Mouse (Mus musculus) left cerebral cortex, adult 2 months (tissue): ENCODE measurements at regions not wholly inside any gene's neighbourhood (a gene's known extent, or its start where the extent isn't known, plus 50 kb on each side); places are given as distances from the start of the nearest gene placed in this dataset.

Source experiments
- DNase-seq, 2 experiments: peaks; one replicate each; pipeline ENCODE4 v3.0.0; 2021 to 2022; ENCODE audit warnings: low spot score in 2 of 2, mixed read lengths in 1 of 2; ENCODE audit errors: extremely low spot score in 1 of 2
- H3K27ac ChIP-seq: fragments of 200-600 bp; 2 replicates; pipeline ENCODE4 v1.8.1; 2022
- H3K4me3 ChIP-seq: fragments of 200-600 bp; 2 replicates; pipeline ENCODE4 v1.8.1; 2022
- CTCF ChIP-seq: fragments of 200-600 bp; IDR thresholded peaks from 2 replicates; pipeline ENCODE4 v1.8.1; 2022; ENCODE audit warnings: antibody characterized with exemption, mild to moderate bottlenecking, moderate library complexity
- intact Hi-C: fragments of 180-260 bp; cut with DNase I; formaldehyde crosslinking; loops from one replicate; pipeline ENCODE4 v1.15.1; 2025

DNA sequence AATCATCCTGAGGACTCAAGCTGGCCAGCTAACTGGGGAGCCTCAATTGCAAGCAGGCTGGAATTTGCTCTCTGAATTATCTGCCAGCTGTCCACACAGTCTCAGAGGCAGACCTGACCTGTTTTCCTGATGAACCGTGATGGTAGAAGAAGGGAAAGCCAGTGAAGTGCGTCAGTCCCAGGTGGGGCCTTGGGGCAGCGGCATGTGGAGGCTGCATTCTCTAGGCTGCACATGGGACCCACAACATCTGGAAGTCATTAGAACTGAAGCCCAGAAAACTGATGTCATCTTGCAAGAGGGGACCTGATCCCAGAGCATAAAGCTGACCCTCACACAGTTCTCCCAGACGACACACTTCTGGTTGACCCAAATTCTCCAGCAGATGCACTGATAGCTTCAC, 84.6 kb upstream of the Dusp10 start:
- intact Hi-C loops, result no loop called here
- Histone ChIP-seq H3K4me3 (no peak overlapping the region), H3K27ac (no peak overlapping the region)
- TF ChIP-seq CTCF, result no peak
- no peak for DNase-seq

DNA sequence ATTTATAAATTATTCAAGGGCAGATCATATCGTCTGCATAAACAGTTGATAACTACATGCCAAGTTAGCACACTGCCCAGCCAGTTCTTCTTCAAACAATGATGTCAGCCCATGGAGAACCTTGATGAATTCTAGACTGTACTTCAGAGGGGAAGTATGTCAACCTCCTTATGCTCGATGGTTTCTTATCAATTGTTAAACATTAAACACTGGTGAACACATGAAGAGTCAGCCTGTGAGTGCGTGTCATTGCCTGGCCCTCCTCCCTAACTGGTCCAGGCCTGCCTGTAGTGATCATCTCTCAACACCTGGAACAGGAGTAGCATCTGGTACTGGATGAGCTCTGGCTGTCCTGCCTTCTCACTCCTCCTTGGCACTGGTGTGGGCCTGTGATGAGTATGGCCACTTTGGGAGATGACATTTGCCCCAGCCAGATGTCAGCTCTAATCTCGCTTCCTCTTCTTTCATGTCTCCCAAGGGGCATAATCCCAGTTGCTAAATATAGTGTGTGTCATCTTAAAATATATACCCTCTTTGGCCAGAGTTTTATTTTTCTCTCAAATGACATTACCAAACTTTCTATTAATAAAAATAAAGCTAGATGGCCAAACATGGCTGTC, 82.6 kb upstream of the Dusp10 start:
- H3K27ac ChIP-seq, result no peak overlapping the region
- intact Hi-C loops, result no loop called here
- DNase-seq, result no peak

DNA sequence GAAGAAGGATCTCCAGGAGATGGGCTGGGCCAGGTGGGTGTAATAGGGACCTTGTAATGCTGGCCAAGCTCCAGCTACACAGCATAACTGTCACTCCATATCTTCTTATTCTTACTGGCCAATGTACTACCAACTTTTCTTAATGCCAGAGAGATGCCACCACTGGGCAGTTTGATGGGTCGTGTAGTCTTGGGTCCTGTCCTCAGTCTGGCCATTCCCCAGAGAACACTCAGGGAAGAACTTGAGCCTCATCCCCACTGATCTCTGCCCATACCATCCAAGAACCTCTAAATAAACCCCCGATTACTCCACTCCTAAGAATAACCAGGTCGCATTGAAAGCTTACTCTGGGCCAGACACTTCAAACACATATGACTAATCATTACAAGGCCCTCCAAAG, 82.0 kb upstream of the Dusp10 start:
- DNase-seq, result no peak
- no peak for TF ChIP-seq CTCF
- H3K4me3 ChIP-seq, result no peak overlapping the region
- intact Hi-C loops, result no loop called here
- no peak overlapping the region for H3K27ac ChIP-seq

More for the DNA sequence above, 82.6 kb upstream of the Dusp10 start:
- TF ChIP-seq CTCF, result no peak
- no peak overlapping the region for H3K4me3 ChIP-seq

DNA sequence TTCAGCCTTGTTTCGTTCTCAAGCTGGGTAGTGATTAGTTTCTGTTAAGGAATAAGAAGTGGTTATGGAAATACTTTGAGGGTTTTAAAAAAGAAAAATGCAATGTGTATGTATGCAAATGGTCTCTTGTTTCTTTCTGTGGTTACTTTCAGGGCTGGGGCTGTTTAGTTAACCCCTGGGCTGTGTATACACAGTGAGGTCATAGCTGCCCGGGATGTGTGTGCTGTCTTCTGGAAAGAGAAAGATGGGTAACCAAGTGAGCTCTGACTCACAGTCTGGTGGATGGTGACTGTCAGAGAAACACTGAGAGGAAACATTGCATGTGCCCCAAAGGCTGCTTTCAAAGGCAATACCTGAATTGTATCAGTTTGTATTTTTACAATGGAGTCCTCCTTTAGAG, 79.3 kb upstream of the Dusp10 start:
- intact Hi-C loops, result no loop called here
- no peak for TF ChIP-seq CTCF
- Histone ChIP-seq H3K27ac (no peak overlapping the region), H3K4me3 (no peak overlapping the region)
- DNase-seq, result no peak

GRCm38 (mm10) chr1:183937166-183937565, 75.9 kb upstream of the Dusp10 start:
- Histone ChIP-seq H3K27ac (no peak overlapping the region), H3K4me3 (no peak overlapping the region)
- no peak for DNase-seq
- no peak for TF ChIP-seq CTCF
- intact Hi-C loops, result no loop called here

- no peak for DNase-seq
- TF ChIP-seq CTCF, result no peak
- Histone ChIP-seq H3K4me3 (no peak overlapping the region), H3K27ac (no peak overlapping the region)
- intact Hi-C loops, result no loop called here
These were observed 74.7 kb upstream of the Dusp10 start for GRCm38 (mm10) chr1:183938361-183938760.

GRCm38 (mm10) chr1:183940706-183941105, 72.4 kb upstream of the Dusp10 start:
- DNase-seq, result no peak
- no peak for TF ChIP-seq CTCF
- intact Hi-C loops, result no loop called here
- Histone ChIP-seq H3K27ac (no peak overlapping the region), H3K4me3 (no peak overlapping the region)

GRCm38 (mm10) chr1:183946241-183946640, 66.9 kb upstream of the Dusp10 start:
- intact Hi-C loops, result no loop called here
- no peak overlapping the region for H3K27ac ChIP-seq
- no peak overlapping the region for H3K4me3 ChIP-seq
- DNase-seq, result no peak
- TF ChIP-seq CTCF, result no peak

DNA sequence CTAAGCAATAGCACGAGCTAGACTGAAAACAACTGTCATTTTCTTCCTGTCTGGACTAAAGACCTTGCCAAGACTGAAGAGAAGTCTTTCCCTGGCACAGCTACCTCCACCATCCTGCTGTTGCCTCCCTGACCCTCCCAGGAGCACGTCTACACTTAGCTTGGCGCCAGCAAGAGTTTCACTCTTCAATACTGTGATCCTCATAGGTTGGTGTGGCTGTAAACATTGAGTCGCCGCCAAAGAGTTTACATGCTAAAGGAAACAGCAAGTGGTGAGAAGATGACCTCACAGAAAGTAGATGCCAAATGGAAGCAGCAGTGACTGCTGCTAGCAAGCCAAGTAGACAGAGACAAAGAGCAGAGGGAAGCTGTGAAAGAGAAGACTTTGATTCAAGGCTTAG, 66.0 kb upstream of the Dusp10 start:
- DNase-seq, result no peak
- Histone ChIP-seq H3K4me3 (no peak overlapping the region), H3K27ac (no peak overlapping the region)
- intact Hi-C loops, result no loop called here
- no peak for TF ChIP-seq CTCF

DNA sequence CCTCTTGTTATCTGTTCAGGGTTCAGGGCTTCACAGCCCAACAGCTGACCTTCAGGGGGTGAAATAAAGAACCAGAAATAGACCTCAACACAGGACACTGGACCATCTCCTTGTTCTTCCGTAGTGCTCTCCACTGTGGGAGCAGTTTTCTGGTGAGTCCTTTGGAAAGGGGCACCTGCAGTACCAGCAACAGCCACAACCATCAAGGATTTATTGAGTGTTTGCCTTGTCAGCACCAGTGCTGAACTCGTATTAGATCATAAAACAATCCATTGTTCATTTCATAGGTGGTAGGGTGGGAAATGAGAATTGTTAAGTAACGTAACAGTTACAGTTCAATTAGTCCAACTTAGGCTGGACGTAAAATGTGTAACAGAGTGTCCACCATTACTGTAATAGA, 63.9 kb upstream of the Dusp10 start:
- TF ChIP-seq CTCF, result peak; percentile 32
- Histone ChIP-seq H3K27ac (no peak overlapping the region), H3K4me3 (no peak overlapping the region)
- intact Hi-C loops, result no loop called here
- DNase-seq, result no peak

- DNase-seq, result no peak
- intact Hi-C loops, result no loop called here
- no peak overlapping the region for H3K4me3 ChIP-seq
- TF ChIP-seq CTCF, result no peak
- no peak overlapping the region for H3K27ac ChIP-seq
These were observed 59.0 kb upstream of the Dusp10 start for GRCm38 (mm10) chr1:183954086-183954485.

- intact Hi-C loops, result no loop called here
- TF ChIP-seq CTCF, result no peak
- DNase-seq, result no peak
- Histone ChIP-seq H3K27ac (no peak overlapping the region), H3K4me3 (no peak overlapping the region)
These were observed 56.7 kb upstream of the Dusp10 start for GRCm38 (mm10) chr1:183956391-183956790.

GRCm38 (mm10) chr1:183961383-183961782, 51.7 kb upstream of the Dusp10 start:
- no peak overlapping the region for H3K4me3 ChIP-seq
- intact Hi-C loops, result no loop called here
- TF ChIP-seq CTCF, result no peak
- H3K27ac ChIP-seq, result no peak overlapping the region
- DNase-seq, result no peak
